Mouse (Mus musculus) brown adipose tissue, adult 24 weeks (tissue): ENCODE measurements around the gene Arfgap1. TPM values are rescaled to one million over a fixed set of nuclear protein-coding genes. Genes with fewer than 3 reads are reported as not detected.

Experiments
- H3K27ac ChIP-seq: fragments of 200-500 bp; replicated peaks from 2 replicates; pipeline ENCODE4 v1.5.1; 2012; ENCODE audit warnings: low read depth, mild to moderate bottlenecking, low read length
- H3K4me1 ChIP-seq: fragments of 200-500 bp; 2 replicates; pipeline ENCODE4 v1.6.1; 2012; ENCODE audit warnings: low read length, mixed read lengths; ENCODE audit not compliant: control insufficient read depth, insufficient read depth, insufficient read length
- H3K4me3 ChIP-seq: fragments of 200-500 bp; 2 replicates; pipeline ENCODE4 v1.5.1; 2012; ENCODE audit warnings: low read depth, mild to moderate bottlenecking, low read length, moderate library complexity; ENCODE audit not compliant: insufficient read depth
- polyA plus RNA-seq: library from polyadenylated mRNA; stranded (reverse); fragments of >200 nt; gene quantifications from 2 replicates; pipeline ENCODE4 v1.2.4, GENCODE M21; 2012; ENCODE audit not compliant: missing spikeins, insufficient read depth, insufficient read length

The Arfgap1 gene
- 8.2 and 12.5 TPM in 2 replicates for polyA plus RNA-seq

GRCm38 (mm10) chr2:180967010-180967763 is at the start of gene Arfgap1:
Gene Arfgap1 (plus strand): TSS chr2:180967225.
- Histone ChIP-seq H3K4me3 (peak within 1 kb of the TSS; percentile 99), H3K4me1 (no peaks in the 10 kb centered on the region; the same call in none of the 2 replicates), H3K27ac (peak within 1 kb of the TSS; percentile 93)

DNA sequence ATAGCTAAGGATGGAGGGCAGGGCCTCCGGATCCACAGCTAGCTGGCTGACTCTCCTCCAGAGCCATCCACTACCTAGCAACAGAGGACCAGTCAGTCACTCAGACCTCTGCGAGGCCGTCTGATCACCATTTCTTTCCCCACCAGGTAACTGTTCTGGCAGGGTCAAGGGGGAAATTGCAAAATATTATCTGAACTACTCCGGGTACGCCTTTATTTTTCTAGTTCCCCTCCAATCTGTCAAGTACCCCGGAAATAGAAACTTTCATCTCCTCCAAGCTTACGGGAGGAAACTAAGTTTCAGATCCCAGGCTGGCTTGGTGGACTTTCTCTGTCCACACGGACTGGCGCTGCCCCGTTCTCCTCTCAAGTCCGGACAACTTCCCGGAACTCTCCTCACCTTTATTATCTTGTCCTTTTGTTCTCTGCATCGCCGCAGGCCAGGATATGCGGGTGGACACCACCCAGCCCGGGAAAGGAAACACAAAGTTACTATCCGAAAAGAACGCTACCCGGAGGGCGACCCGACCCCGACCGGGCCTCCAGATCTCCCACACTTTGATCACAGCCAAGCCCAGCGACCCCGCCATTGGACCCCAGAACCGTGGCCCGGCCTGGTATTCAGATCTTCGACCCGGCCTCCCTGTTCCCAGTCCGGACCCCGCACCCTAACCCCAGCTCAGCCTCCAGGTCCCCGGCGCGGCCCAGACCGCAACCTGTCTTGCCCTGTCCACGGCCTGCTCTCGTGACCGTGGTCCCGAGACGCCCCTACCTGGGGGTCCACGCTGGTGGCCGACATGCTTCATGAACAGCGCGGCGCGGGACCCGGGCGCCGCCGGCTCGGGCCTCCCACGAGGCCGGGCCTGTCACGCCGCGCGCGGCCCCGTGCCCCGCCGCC is 46.9 kb upstream of the Arfgap1 start:
- Histone ChIP-seq H3K27ac (peak overlapping the region; percentile 43), H3K4me1 (peaks cover 2% of the 10 kb centered on the region; the same call in 1 of the 2 replicates), H3K4me3 (peak overlapping the region; percentile 90)

- peak within 1 kb of the TSS; percentile 90 for H3K4me3 ChIP-seq
- peak within 1 kb of the TSS; percentile 43 for H3K27ac ChIP-seq
Measured at GRCm38 (mm10) chr2:180920810-180921400, 46.1 kb upstream of the Arfgap1 start, which contains the start of gene Ythdf1. Gene Ythdf1 (minus strand): TSS chr2:180920949.

DNA sequence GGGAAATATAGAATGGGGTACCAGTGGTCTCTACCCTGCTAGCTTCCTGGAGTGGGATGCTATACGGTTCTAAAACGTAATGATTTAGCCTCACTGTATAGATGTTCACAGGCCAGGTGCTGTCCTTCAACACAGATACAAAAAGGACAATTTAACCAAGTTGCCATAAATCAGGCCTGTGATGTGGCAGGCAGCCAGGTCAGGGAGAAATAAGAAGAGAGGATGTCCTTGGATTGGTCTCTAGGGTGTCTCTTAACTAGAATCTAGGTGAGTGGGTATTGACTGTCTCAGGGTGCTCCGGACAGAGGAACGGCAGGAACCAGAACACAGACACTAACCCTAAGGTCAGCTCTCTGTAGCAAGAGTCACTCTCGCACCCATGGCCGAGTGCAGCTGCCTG is 44.3 kb upstream of the Arfgap1 start:
- no peak overlapping the region for H3K27ac ChIP-seq
- peaks cover 2% of the 10 kb centered on the region; the same call in 1 of the 2 replicates for H3K4me1 ChIP-seq
- no peak overlapping the region for H3K4me3 ChIP-seq

More at GRCm38 (mm10) chr2:180920810-180921400, 46.1 kb upstream of the Arfgap1 start, which contains the start of gene Ythdf1:
- H3K4me1 ChIP-seq: peaks cover 2% of the 10 kb centered on the region; the same call in 1 of the 2 replicates

DNA sequence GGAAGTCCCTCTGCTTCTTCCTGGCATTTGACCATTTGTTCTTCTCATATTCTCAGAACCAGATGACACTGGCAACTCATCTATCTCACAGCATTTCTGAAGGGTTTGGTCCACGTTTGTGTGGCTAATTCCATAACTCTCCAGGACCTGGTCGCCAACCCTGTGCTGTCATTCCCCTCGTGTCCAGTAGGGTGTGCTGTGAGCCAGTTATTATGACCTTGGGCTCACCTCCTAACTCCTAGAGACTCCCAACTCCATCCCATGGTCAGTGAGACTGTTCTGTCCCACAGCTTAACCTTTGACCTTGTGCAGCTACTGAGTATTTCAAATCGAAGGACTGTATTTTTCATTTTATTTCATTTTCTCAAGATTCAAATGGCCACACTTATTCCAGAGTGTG is 41.8 kb upstream of the Arfgap1 start:
- Histone ChIP-seq H3K4me3 (no peak overlapping the region), H3K27ac (no peak overlapping the region), H3K4me1 (no peaks in the 10 kb centered on the region)

DNA sequence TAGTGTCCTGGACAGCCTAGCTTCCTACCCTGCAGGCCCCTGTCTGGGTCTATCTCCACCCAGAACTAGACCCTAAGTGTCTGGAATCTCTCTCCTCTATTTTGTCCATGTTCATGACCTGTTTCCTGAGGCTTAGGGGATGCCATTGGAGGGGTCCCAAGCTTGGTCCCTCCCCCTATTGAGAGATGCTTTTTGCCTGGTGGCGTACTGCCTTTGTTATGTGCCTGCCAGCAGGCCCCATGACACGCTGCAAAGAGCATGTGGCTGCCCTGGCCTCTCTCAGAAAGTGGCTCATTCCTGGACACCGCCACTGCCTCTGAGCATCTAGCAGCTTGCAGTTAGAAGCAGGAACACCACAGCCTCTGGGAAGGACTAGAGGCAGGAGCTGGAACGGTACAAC is 38.3 kb upstream of the Arfgap1 start, which contains the start of gene Birc7:
Gene Birc7, plus strand, starts transcription at position 301 of the 400 bp plus-strand sequence.
- H3K4me3 ChIP-seq: no peak within 1 kb of the TSS
- no peak within 1 kb of the TSS for H3K27ac ChIP-seq
- H3K4me1 ChIP-seq: no peaks in the 10 kb centered on the region

GRCm38 (mm10) chr2:180932418-180932817 is 34.6 kb upstream of the Arfgap1 start:
- Histone ChIP-seq H3K27ac (no peak overlapping the region), H3K4me1 (no peaks in the 10 kb centered on the region), H3K4me3 (no peak overlapping the region)

GRCm38 (mm10) chr2:180940187-180940586 is 26.8 kb upstream of the Arfgap1 start:
- Histone ChIP-seq H3K4me3 (no peak overlapping the region), H3K27ac (no peak overlapping the region), H3K4me1 (no peaks in the 10 kb centered on the region)

DNA sequence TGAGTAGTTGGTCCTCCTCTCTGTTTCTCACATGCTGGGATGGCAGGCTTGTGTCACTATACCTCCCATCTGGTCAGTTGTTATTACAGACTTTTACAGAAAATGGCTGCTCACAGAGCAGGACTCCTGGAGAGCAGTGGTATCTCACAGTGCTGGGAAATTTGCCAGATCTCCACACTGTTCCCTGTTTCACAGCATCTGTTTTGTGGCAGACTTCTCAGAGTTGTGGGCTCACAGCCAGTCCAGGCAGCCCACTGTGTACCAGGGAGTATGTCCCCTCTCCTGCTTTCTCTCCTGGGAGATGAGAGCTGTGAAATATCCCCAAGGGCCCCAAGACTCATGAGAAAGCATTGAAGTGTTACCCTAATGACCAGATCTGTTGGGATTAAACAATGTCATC is 25.2 kb upstream of the Arfgap1 start:
- Histone ChIP-seq H3K4me1 (no peaks in the 10 kb centered on the region), H3K27ac (no peak overlapping the region)

GRCm38 (mm10) chr2:180949947-180950346 is 17.1 kb upstream of the Arfgap1 start:
- Histone ChIP-seq H3K27ac (no peak overlapping the region), H3K4me3 (no peak overlapping the region), H3K4me1 (no peaks in the 10 kb centered on the region; the same call in 1 of the 2 replicates)

More for the DNA sequence above, 25.2 kb upstream of the Arfgap1 start:
- H3K4me3 ChIP-seq: no peak overlapping the region

- Histone ChIP-seq H3K4me1 (no peaks in the 10 kb centered on the region; the same call in 1 of the 2 replicates), H3K4me3 (no peak overlapping the region), H3K27ac (no peak overlapping the region)
Measured at GRCm38 (mm10) chr2:180952731-180953171, 14.3 kb upstream of the Arfgap1 start.

- H3K27ac ChIP-seq: no peak overlapping the region
Measured at GRCm38 (mm10) chr2:180953638-180954037, 13.4 kb upstream of the Arfgap1 start.

GRCm38 (mm10) chr2:180954061-180955047 is 12.7 kb upstream of the Arfgap1 start, which contains the start of gene Nkain4:
Gene Nkain4 (minus strand): TSS chr2:180954699.
- Histone ChIP-seq H3K27ac (no peak within 1 kb of the TSS), H3K4me3 (peak within 1 kb of the TSS; percentile 43), H3K4me1 (no peaks in the 10 kb centered on the region; the same call in 1 of the 2 replicates)

More at GRCm38 (mm10) chr2:180953638-180954037, 13.4 kb upstream of the Arfgap1 start:
- Histone ChIP-seq H3K4me1 (no peaks in the 10 kb centered on the region; the same call in 1 of the 2 replicates), H3K4me3 (no peak overlapping the region; the same call in 1 of the 2 replicates)
